Mouse (Mus musculus): Measurements from ENCODE around the gene Itga2b. TPM values are rescaled to one million over a fixed set of nuclear protein-coding genes. Genes with fewer than 3 reads are reported as not detected.

Itga2b gene
- polyA plus RNA-seq, 1 experiment from 2014 or later = 7.0 TPM

- no peak overlapping the region for H3K4me2 ChIP-seq (ENCODE audit: low read depth, low read length)
- WGBS = 10% methylated on average over 26 of the region's 26 CpGs
- no peak overlapping the region for H3K27ac ChIP-seq (ENCODE audit: low read depth, low read length)
- H3K36me3 ChIP-seq (ENCODE audit: control insufficient read depth, insufficient read depth, low read length) = no peaks in the 10 kb centered on the region
- ATAC-seq (ENCODE audit: low read depth) = no peak
- H3K4me1 ChIP-seq (ENCODE audit: control insufficient read depth, insufficient read depth, low read length) = peaks cover 6% of the 10 kb centered on the region; the same call in 1 of the 2 replicates
- H3K9ac ChIP-seq (replicated peaks; ENCODE audit: low read depth, low read length) = no peak overlapping the region
- no peak overlapping the region for H3K4me3 ChIP-seq (ENCODE audit: low read depth, low read length)
- H3K9me3 ChIP-seq (ENCODE audit: control insufficient read depth, low read length) = no peaks in the 10 kb centered on the region
- H3K27me3 ChIP-seq (ENCODE audit: control insufficient read depth, insufficient read depth, low read length) = no peaks in the 10 kb centered on the region
Measured at GRCm38 (mm10) chr11:102465713-102466436, 4.0 kb downstream of the Itga2b start.

GRCm38 (mm10) chr11:102464901-102465300 lies 5.0 kb downstream of the Itga2b start:
- 92% methylated on average over 6 of the region's 6 CpGs for WGBS
- H3K36me3 ChIP-seq (ENCODE audit: control insufficient read depth, insufficient read depth, low read length) = no peaks in the 10 kb centered on the region
- no peak overlapping the region for H3K9ac ChIP-seq (replicated peaks; ENCODE audit: low read depth, low read length)
- no peak overlapping the region for H3K27ac ChIP-seq (ENCODE audit: low read depth, low read length)
- H3K4me2 ChIP-seq (ENCODE audit: low read depth, low read length) = no peak overlapping the region
- H3K4me1 ChIP-seq (ENCODE audit: control insufficient read depth, insufficient read depth, low read length) = peaks cover 6% of the 10 kb centered on the region; the same call in 1 of the 2 replicates
- no peaks in the 10 kb centered on the region for H3K9me3 ChIP-seq (ENCODE audit: control insufficient read depth, low read length)
- H3K4me3 ChIP-seq (ENCODE audit: low read depth, low read length) = no peak overlapping the region
- no peaks in the 10 kb centered on the region for H3K27me3 ChIP-seq (ENCODE audit: control insufficient read depth, insufficient read depth, low read length)
- ATAC-seq (ENCODE audit: low read depth) = no peak

DNA sequence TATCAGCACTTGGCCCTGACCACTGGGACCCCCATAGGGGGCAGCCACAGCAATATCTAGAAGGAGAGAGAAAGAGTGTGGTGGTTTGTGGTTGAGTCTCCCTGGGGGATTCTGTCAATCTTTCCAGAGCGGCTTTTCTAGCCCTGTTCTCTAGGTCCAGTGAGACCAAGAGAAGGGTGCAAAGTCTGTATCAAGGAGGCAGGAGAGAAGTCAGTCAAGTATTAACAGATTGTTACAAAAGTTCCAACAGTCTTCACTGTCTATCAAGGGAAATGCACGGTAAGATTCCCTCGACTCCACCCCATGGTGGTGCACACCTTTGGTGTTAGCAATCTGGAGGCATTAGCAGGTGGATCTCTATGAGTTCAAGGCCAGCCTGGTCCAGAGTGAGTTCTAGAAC lies 8.2 kb downstream of the Itga2b start:
- no peak overlapping the region for H3K4me2 ChIP-seq (ENCODE audit: low read depth, low read length)
- H3K4me1 ChIP-seq (ENCODE audit: control insufficient read depth, insufficient read depth, low read length) = no peaks in the 10 kb centered on the region
- no peaks in the 10 kb centered on the region for H3K9me3 ChIP-seq (ENCODE audit: control insufficient read depth, low read length)
- no peak overlapping the region for H3K27ac ChIP-seq (ENCODE audit: low read depth, low read length)
- no peaks in the 10 kb centered on the region for H3K36me3 ChIP-seq (ENCODE audit: control insufficient read depth, insufficient read depth, low read length)
- no peak overlapping the region for H3K4me3 ChIP-seq (ENCODE audit: low read depth, low read length)
- H3K27me3 ChIP-seq (ENCODE audit: control insufficient read depth, insufficient read depth, low read length) = no peaks in the 10 kb centered on the region
- H3K9ac ChIP-seq (replicated peaks; ENCODE audit: low read depth, low read length) = no peak overlapping the region
- ATAC-seq (ENCODE audit: low read depth) = no peak
- 86% methylated on average over 3 of the region's 3 CpGs for WGBS

GRCm38 (mm10) chr11:102460541-102460940 lies 9.4 kb downstream of the Itga2b start:
- Histone ChIP-seq H3K27me3 (ENCODE audit: control insufficient read depth, insufficient read depth, low read length) (no peaks in the 10 kb centered on the region), H3K4me2 (ENCODE audit: low read depth, low read length) (no peak overlapping the region), H3K4me3 (ENCODE audit: low read depth, low read length) (no peak overlapping the region), H3K36me3 (ENCODE audit: control insufficient read depth, insufficient read depth, low read length) (no peaks in the 10 kb centered on the region), H3K4me1 (ENCODE audit: control insufficient read depth, insufficient read depth, low read length) (no peaks in the 10 kb centered on the region; the same call in 1 of the 2 replicates), H3K9ac (replicated peaks; ENCODE audit: low read depth, low read length) (no peak overlapping the region), H3K9me3 (ENCODE audit: control insufficient read depth, low read length) (no peaks in the 10 kb centered on the region), H3K27ac (ENCODE audit: low read depth, low read length) (no peak overlapping the region)
- ATAC-seq (ENCODE audit: low read depth) = no peak
- WGBS = 61% methylated on average over 16 of the region's 16 CpGs

DNA sequence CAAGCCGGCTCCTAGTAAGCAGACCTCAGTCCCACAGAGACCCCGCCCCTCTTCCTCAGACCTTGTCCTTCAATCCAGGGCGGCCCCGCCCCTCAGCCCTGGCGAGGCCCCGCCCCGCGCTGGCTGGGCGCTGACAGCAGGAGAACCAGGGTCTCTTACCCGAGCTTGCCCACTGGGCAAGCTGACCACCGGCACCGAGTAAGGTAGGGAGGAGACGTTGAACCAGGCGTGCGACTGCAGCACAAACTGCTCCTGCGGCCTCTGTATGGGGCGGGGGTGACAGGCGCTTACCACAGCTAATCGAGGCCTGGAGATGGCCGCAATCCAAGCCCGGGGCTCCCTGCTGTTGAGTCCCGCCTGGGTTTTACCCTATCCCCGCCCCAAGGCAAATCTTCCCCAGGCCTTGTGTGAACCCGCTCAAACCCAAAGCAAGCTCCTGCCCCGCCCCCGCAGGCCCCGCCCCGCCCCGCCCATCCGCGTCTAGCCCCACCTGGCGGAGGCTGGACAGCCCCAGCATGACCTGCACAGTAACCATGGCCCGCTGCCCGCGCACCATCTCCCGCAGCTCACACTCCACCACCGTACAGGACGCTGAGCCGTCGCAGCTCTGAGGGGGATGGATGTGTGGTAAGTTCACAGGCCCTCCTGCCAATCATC lies 14.1 kb downstream of the Itga2b start:
- H3K27me3 ChIP-seq (ENCODE audit: control insufficient read depth, insufficient read depth, low read length) = no peaks in the 10 kb centered on the region
- peak overlapping the region; percentile 41 for H3K4me3 ChIP-seq (ENCODE audit: low read depth, low read length)
- H3K27ac ChIP-seq (ENCODE audit: low read depth, low read length) = peak overlapping the region; percentile 48; the same call in 1 of the 2 replicates
- H3K4me1 ChIP-seq (ENCODE audit: control insufficient read depth, insufficient read depth, low read length) = peaks cover 3% of the 10 kb centered on the region; the same call in 1 of the 2 replicates
- peak overlapping the region; percentile 56 for H3K9ac ChIP-seq (replicated peaks; ENCODE audit: low read depth, low read length)
- peak; percentile 87 for ATAC-seq (ENCODE audit: low read depth)
- H3K9me3 ChIP-seq (ENCODE audit: control insufficient read depth, low read length) = no peaks in the 10 kb centered on the region
- 2% methylated on average over 38 of the region's 40 CpGs for WGBS
- no peaks in the 10 kb centered on the region for H3K36me3 ChIP-seq (ENCODE audit: control insufficient read depth, insufficient read depth, low read length)
- peak overlapping the region; percentile 77 for H3K4me2 ChIP-seq (ENCODE audit: low read depth, low read length)

DNA sequence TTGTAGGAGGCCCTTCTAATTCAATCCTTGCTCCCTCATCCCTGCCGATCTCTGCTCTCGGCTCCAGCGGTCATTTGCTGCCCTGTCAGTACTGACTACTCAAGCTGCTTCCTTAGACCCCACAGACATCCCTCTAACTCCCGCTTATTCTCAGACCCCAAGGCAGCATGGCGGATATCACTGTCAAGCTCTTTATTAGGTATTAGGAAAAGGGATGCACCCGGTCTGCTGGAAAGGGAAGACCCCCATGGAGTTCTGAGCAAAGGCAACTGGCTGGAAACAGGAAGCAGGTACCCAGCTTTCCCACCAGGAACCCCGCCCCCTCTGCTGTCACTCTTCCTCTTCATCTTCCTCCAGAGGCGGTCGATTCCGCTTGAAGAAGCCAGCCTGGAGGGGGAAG lies 16.8 kb downstream of the Itga2b start:
- no peaks in the 10 kb centered on the region for H3K9me3 ChIP-seq (ENCODE audit: control insufficient read depth, low read length)
- H3K9ac ChIP-seq (replicated peaks; ENCODE audit: low read depth, low read length) = no peak overlapping the region
- 20% methylated on average over 10 of the region's 10 CpGs for WGBS
- no peak overlapping the region for H3K4me3 ChIP-seq (ENCODE audit: low read depth, low read length)
- no peak overlapping the region for H3K27ac ChIP-seq (ENCODE audit: low read depth, low read length)
- H3K4me1 ChIP-seq (ENCODE audit: control insufficient read depth, insufficient read depth, low read length) = peaks cover 4% of the 10 kb centered on the region; the same call in 1 of the 2 replicates
- no peaks in the 10 kb centered on the region for H3K36me3 ChIP-seq (ENCODE audit: control insufficient read depth, insufficient read depth, low read length)
- no peak for ATAC-seq (ENCODE audit: low read depth)
- no peaks in the 10 kb centered on the region for H3K27me3 ChIP-seq (ENCODE audit: control insufficient read depth, insufficient read depth, low read length)
- no peak overlapping the region for H3K4me2 ChIP-seq (ENCODE audit: low read depth, low read length)

GRCm38 (mm10) chr11:102449043-102450008 lies 20.6 kb downstream of the Itga2b start:
- Histone ChIP-seq H3K27me3 (ENCODE audit: control insufficient read depth, insufficient read depth, low read length) (no peaks in the 10 kb centered on the region), H3K4me1 (ENCODE audit: control insufficient read depth, insufficient read depth, low read length) (peaks cover 24% of the 10 kb centered on the region), H3K9ac (replicated peaks; ENCODE audit: low read depth, low read length) (no peak overlapping the region), H3K4me2 (ENCODE audit: low read depth, low read length) (no peak overlapping the region), H3K36me3 (ENCODE audit: control insufficient read depth, insufficient read depth, low read length) (no peaks in the 10 kb centered on the region), H3K9me3 (ENCODE audit: control insufficient read depth, low read length) (no peaks in the 10 kb centered on the region), H3K27ac (ENCODE audit: low read depth, low read length) (no peak overlapping the region), H3K4me3 (ENCODE audit: low read depth, low read length) (no peak overlapping the region)
- 56% methylated on average over 17 of the region's 17 CpGs for WGBS
- no peak for ATAC-seq (ENCODE audit: low read depth)

DNA sequence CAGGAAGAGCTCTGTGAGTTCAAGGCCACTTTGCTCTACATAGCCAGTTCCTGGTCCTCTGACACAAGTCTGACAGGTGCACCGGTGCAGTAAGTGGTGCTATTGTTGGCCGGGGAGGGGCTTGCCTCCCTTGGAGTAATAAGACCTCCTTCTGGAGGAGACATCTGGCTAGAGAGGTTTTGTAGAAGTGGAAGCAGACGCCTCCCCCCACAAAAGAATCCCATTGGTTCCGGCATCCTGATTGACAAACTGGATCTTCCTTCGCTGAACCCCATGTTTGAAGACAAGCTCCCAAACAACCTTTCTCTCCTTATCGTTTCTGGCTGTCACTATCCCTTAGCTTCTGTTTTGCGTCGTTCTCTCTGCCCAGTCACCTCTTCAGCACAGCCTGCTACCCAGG lies 21.6 kb downstream of the Itga2b start:
- Histone ChIP-seq H3K36me3 (ENCODE audit: control insufficient read depth, insufficient read depth, low read length) (no peaks in the 10 kb centered on the region), H3K9me3 (ENCODE audit: control insufficient read depth, low read length) (no peaks in the 10 kb centered on the region), H3K4me3 (ENCODE audit: low read depth, low read length) (no peak overlapping the region), H3K4me2 (ENCODE audit: low read depth, low read length) (no peak overlapping the region), H3K27ac (ENCODE audit: low read depth, low read length) (no peak overlapping the region), H3K9ac (replicated peaks; ENCODE audit: low read depth, low read length) (no peak overlapping the region), H3K4me1 (ENCODE audit: control insufficient read depth, insufficient read depth, low read length) (peaks cover 24% of the 10 kb centered on the region), H3K27me3 (ENCODE audit: control insufficient read depth, insufficient read depth, low read length) (no peaks in the 10 kb centered on the region)
- WGBS = 14% methylated on average over 8 of the region's 8 CpGs
- ATAC-seq (ENCODE audit: low read depth) = no peak

Measured in neural tube, embryonic 14.5 days (tissue).